Comparison of ENCODE assay signal across 8 mouse cellular contexts in the genomic region with DNA sequence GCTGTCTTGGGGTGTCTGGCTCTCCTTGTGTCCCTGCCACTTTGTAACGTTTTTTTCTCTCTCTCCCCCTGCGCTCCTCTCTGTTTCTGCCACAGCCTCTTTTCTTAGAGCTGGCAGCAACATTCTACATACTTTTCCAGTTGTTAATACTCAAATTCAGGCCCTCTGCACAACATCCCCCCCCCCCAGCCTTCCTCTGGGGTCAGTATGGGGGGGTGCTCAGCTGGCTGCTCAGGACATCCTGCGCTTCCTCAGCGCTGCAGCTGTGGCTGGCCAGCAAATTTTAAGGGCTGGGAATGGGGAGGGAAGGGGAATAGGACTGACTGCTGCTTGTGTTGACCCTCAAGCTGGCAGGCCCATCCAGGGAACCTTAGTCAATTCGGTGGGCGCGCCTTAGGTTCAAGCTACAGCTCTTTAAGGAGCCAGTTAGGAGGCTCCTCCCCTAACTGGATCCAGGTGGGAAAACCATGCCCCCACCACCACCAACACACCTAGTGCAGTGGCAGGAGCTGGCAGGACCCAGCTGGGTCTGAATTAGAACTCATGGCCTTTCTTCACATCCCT. TPM values are rescaled to one million over a fixed set of nuclear protein-coding genes. Genes with fewer than 3 reads are reported as not detected.
DNase-seq lines count a peak whose midpoint lies in the region; ATAC-seq and TF ChIP-seq lines count a peak whose summit lies in the region.

No protein-coding gene starts in this region.

- peak overlapping the region; percentile 40 for H3K9ac ChIP-seq in lung, embryonic 14.5 days
- H3K9ac ChIP-seq in heart, embryonic 11.5 days (ENCODE audit: low read depth, low read length) = peak overlapping the region; percentile 44

- peak; percentile 48 for DNase-seq in lung, embryonic 14.5 days
- no peak for DNase-seq in lung, postnatal 14 days
- DNase-seq in kidney, postnatal 4 days = peak; percentile 62 to 74
- DNase-seq in thymus, postnatal 10 days (ENCODE audit: low spot score in 2 of 2) = no peak
- no peak for DNase-seq in thymus, adult 18-20 months
- DNase-seq in right cerebral cortex, postnatal 10 days (ENCODE audit: low spot score in 2 of 2) = no peak

- no peak for TF ChIP-seq CTCF in lung, embryonic 14.5 days (IDR thresholded peaks at IDR 0.05; ENCODE audit: low read depth)
- TF ChIP-seq CTCF in olfactory bulb, adult 2 months (IDR thresholded peaks at IDR 0.05; ENCODE audit: insufficient read depth, low read depth, low read length) = no peak

- peak overlapping the region; percentile 75 for H3K4me3 ChIP-seq in lung, embryonic 14.5 days (ENCODE audit: low read depth, low read length)
- H3K4me3 ChIP-seq in heart, embryonic 11.5 days (ENCODE audit: low read depth, low read length) = peak overlapping the region; percentile 89
- H3K4me3 ChIP-seq in olfactory bulb, adult 2 months (ENCODE audit: insufficient read depth, low read depth, low read length) = peak overlapping the region; percentile 48; the same call in 1 of the 2 replicates

- H3K9me3 ChIP-seq in lung, embryonic 14.5 days (ENCODE audit: low read depth, low read length) = no peaks in the 10 kb centered on the region
- no peaks in the 10 kb centered on the region for H3K9me3 ChIP-seq in heart, embryonic 11.5 days (replicated peaks; ENCODE audit: control insufficient read depth, low read length)

- TF ChIP-seq POLR2A in olfactory bulb, adult 2 months (IDR thresholded peaks at IDR 0.05; ENCODE audit: insufficient read depth, low read depth, low read length) = no peak

- H3K27ac ChIP-seq in lung, embryonic 14.5 days (ENCODE audit: low read depth) = peak overlapping the region; percentile 95
- peak overlapping the region; percentile 93 for H3K27ac ChIP-seq in heart, embryonic 11.5 days (ENCODE audit: low read depth, low read length)
- peak overlapping the region; percentile 71 for H3K27ac ChIP-seq in olfactory bulb, adult 2 months (ENCODE audit: insufficient read depth, low read depth, low read length)

- no peaks in the 10 kb centered on the region for H3K27me3 ChIP-seq in lung, embryonic 14.5 days (ENCODE audit: insufficient read depth, low read length)
- H3K27me3 ChIP-seq in heart, embryonic 11.5 days (ENCODE audit: control insufficient read depth, insufficient read depth, low read length) = no peaks in the 10 kb centered on the region

- peak overlapping the region; percentile 76 for H3K4me2 ChIP-seq in lung, embryonic 14.5 days
- peak overlapping the region; percentile 81 for H3K4me2 ChIP-seq in heart, embryonic 11.5 days

- no peaks in the 10 kb centered on the region for H3K36me3 ChIP-seq in lung, embryonic 14.5 days (ENCODE audit: insufficient read depth)
- no peaks in the 10 kb centered on the region for H3K36me3 ChIP-seq in heart, embryonic 11.5 days (ENCODE audit: control insufficient read depth, insufficient read depth, low read length)

- H3K4me1 ChIP-seq in lung, embryonic 14.5 days (ENCODE audit: insufficient read depth) = peaks cover 69% of the 10 kb centered on the region
- H3K4me1 ChIP-seq in heart, embryonic 11.5 days (ENCODE audit: control insufficient read depth, insufficient read depth, low read length) = peaks cover 80% of the 10 kb centered on the region
- peaks cover 59% of the 10 kb centered on the region for H3K4me1 ChIP-seq in olfactory bulb, adult 2 months (ENCODE audit: control insufficient read depth, insufficient read depth, low read length)

- ATAC-seq in lung, embryonic 14.5 days (ENCODE audit: insufficient read depth) = no peak
- no peak for ATAC-seq in heart, embryonic 11.5 days (replicated peaks; ENCODE audit: insufficient number of reproducible peaks, low FRiP score, low TSS enrichment)

- WGBS in lung, embryonic 14.5 days = 29% methylated on average over 7 of the region's 7 CpGs
- WGBS in heart, embryonic 11.5 days (ENCODE audit: insufficient replicate concordance) = 36% methylated on average over 7 of the region's 7 CpGs
- 17% methylated on average over 7 of the region's 7 CpGs for WGBS in olfactory bulb, adult 2 months

RNA-seq across cellular contexts. Expression of gene Thra, which starts 4.1 kb away (rescaled TPM):
- 46.8 and 47.1 TPM in 2 replicates for polyA plus RNA-seq in lung, embryonic 14.5 days (2014; fragmentation: Nextera tagmentation; extraction: Ambion mirVana)
- polyA plus RNA-seq in heart, embryonic 11.5 days (2014; fragmentation: Nextera tagmentation; extraction: Ambion mirVana) = 32.2 and 35.7 TPM in 2 replicates
- 251 and 495 TPM in 2 replicates for polyA plus RNA-seq in olfactory bulb, adult 2 months (2012; ENCODE audit: insufficient read depth, insufficient read length, low replicate concordance, missing spikeins)

RNA-seq across cellular contexts. Expression of gene Med24, which starts 15.3 kb away (rescaled TPM):
- polyA plus RNA-seq in lung, embryonic 14.5 days (2014; fragmentation: Nextera tagmentation; extraction: Ambion mirVana) = 53.0 and 53.5 TPM in 2 replicates
- 31.6 and 42.1 TPM in 2 replicates for polyA plus RNA-seq in heart, embryonic 11.5 days (2014; fragmentation: Nextera tagmentation; extraction: Ambion mirVana)
- polyA plus RNA-seq in olfactory bulb, adult 2 months (2012; ENCODE audit: insufficient read depth, insufficient read length, low replicate concordance, missing spikeins) = not detected in 2 replicates

RNA-seq across cellular contexts. Expression of gene Nr1d1, which starts 30.6 kb away (rescaled TPM):
- polyA plus RNA-seq in lung, embryonic 14.5 days (2014; fragmentation: Nextera tagmentation; extraction: Ambion mirVana) = 1.4 and 1.7 TPM in 2 replicates
- 5.6 and 6.4 TPM in 2 replicates for polyA plus RNA-seq in heart, embryonic 11.5 days (2014; fragmentation: Nextera tagmentation; extraction: Ambion mirVana)
- not detected in 2 replicates for polyA plus RNA-seq in olfactory bulb, adult 2 months (2012; ENCODE audit: insufficient read depth, insufficient read length, low replicate concordance, missing spikeins)

RNA-seq across cellular contexts. Expression of gene Csf3, which starts 43.5 kb away (rescaled TPM):
- polyA plus RNA-seq in lung, embryonic 14.5 days (2014; fragmentation: Nextera tagmentation; extraction: Ambion mirVana) = not detected in 2 replicates
- not detected in 2 replicates for polyA plus RNA-seq in heart, embryonic 11.5 days (2014; fragmentation: Nextera tagmentation; extraction: Ambion mirVana)
- polyA plus RNA-seq in olfactory bulb, adult 2 months (2012; ENCODE audit: insufficient read depth, insufficient read length, low replicate concordance, missing spikeins) = not detected in 2 replicates

RNA-seq across cellular contexts. Expression of gene Msl1, which starts 50.8 kb away (rescaled TPM):
- 16.2 and 16.3 TPM in 2 replicates for polyA plus RNA-seq in lung, embryonic 14.5 days (2014; fragmentation: Nextera tagmentation; extraction: Ambion mirVana)
- 15.9 and 17.1 TPM in 2 replicates for polyA plus RNA-seq in heart, embryonic 11.5 days (2014; fragmentation: Nextera tagmentation; extraction: Ambion mirVana)
- polyA plus RNA-seq in olfactory bulb, adult 2 months (2012; ENCODE audit: insufficient read depth, insufficient read length, low replicate concordance, missing spikeins) = 206 and 252 TPM in 2 replicates

Comparison
In these comparisons a context has a peak if more than half of its experiments do, and no peak if none do; other contexts are left out.
1. DNase-seq: peak in lung, embryonic 14.5 days (single experiment) and kidney, postnatal 4 days (2 of 2); none in lung, postnatal 14 days (single experiment), thymus, postnatal 10 days (0 of 2), thymus, adult 18-20 months (0 of 2) and right cerebral cortex, postnatal 10 days (0 of 2).
2. Peak in every context shown above with its lines, with median percentiles within 50 percentile points of each other: H3K27ac ChIP-seq and H3K4me3 ChIP-seq.